Mouse (Mus musculus) limb, embryonic 14.5 days (tissue): Measurements from ENCODE around the gene Nrxn3. TPM values are rescaled to one million over a fixed set of nuclear protein-coding genes. Genes with fewer than 3 reads are reported as not detected.

Source experiments
- ATAC-seq: fragments of 200-750 bp; cut with Nextera tagmentation; 2 replicates; pipeline ENCODE4 v1.8.0; 2017; ENCODE audit warnings: low read depth, moderate number of reproducible peaks, moderate TSS enrichment; ENCODE audit not compliant: low FRiP score
- DNase-seq: peaks from one replicate; pipeline ENCODE4 v3.0.0-alpha.2; 2015; ENCODE audit warnings: low spot score
- H3K27ac ChIP-seq: fragments of 300-500 bp; sonication (generic); replicated peaks from 2 replicates; pipeline ENCODE4 v1.5.1; 2014; ENCODE audit warnings: low read depth, mild to moderate bottlenecking, low read length, moderate library complexity, mixed read lengths
- H3K27me3 ChIP-seq: fragments of 300-500 bp; sonication (generic); 2 replicates; pipeline ENCODE4 v1.6.1; 2014; ENCODE audit warnings: low read length, mixed read lengths; ENCODE audit not compliant: control insufficient read depth, insufficient read depth
- H3K36me3 ChIP-seq: fragments of 300-500 bp; sonication (generic); 2 replicates; pipeline ENCODE4 v1.6.1; 2014; ENCODE audit warnings: mild to moderate bottlenecking, low read length, moderate library complexity, mixed read lengths; ENCODE audit not compliant: control insufficient read depth, insufficient read depth
- H3K4me1 ChIP-seq: fragments of 300-500 bp; sonication (generic); 2 replicates; pipeline ENCODE4 v1.6.1; 2014; ENCODE audit warnings: antibody characterized with exemption, low read length, mixed read lengths; ENCODE audit not compliant: control insufficient read depth, insufficient read depth
- H3K4me2 ChIP-seq: fragments of 300-500 bp; sonication (generic); replicated peaks from 2 replicates; pipeline ENCODE4 v1.6.1; 2014; ENCODE audit warnings: low read depth, mild to moderate bottlenecking, low read length, moderate library complexity; ENCODE audit not compliant: severe bottlenecking
- H3K4me3 ChIP-seq: fragments of 300-500 bp; sonication (generic); replicated peaks from 2 replicates; pipeline ENCODE4 v1.5.1; 2014; ENCODE audit warnings: low read length
- H3K9ac ChIP-seq: fragments of 300-500 bp; sonication (generic); 2 replicates; pipeline ENCODE4 v1.6.1; 2014; ENCODE audit warnings: mild to moderate bottlenecking, low read depth, low read length, moderate library complexity; ENCODE audit not compliant: severe bottlenecking
- H3K9me3 ChIP-seq: fragments of 300-500 bp; sonication (generic); 2 replicates; pipeline ENCODE4 v1.6.1; 2016; ENCODE audit warnings: low read length; ENCODE audit not compliant: control insufficient read depth
- POLR2A ChIP-seq: fragments of 200-500 bp; IDR thresholded peaks from 2 replicates; pipeline ENCODE4 v1.8.0; 2012; ENCODE audit warnings: inconsistent platforms, mild to moderate bottlenecking, moderate library complexity, borderline replicate concordance; ENCODE audit not compliant: insufficient read depth, insufficient read length; ENCODE audit errors: extremely low read depth
- WGBS: fragments of 180-500 bp; shearing (Covaris S2); extraction: QIAGEN DNeasy Blood & Tissue Kit; methylation state at CpG from one replicate; pipeline ENCODE4 v1.1.7; 2014; 5-methylcytosine and 5-hydroxymethylcytosine counted together
- polyA plus RNA-seq, 2 experiments: library from polyadenylated mRNA; depleted of rRNA in 1 of 2; stranded (reverse) in 1 of 2; unstranded in 1 of 2; fragments of >200 nt; fragmentation: Nextera tagmentation in 1 of 2; extraction: Ambion mirVana in 1 of 2; gene quantifications; 2 replicates each; pipeline versions ENCODE4 v1.2.1 to v1.2.3; 2012 to 2014

Nrxn3 gene
- polyA plus RNA-seq, 2 experiments: 0.74 to 1.4 TPM

GRCm38 (mm10) chr12:90062219-90062618, 1339.5 kb downstream of the Nrxn3 start:
- Histone ChIP-seq H3K27me3 (no peaks in the 10 kb centered on the region), H3K36me3 (no peaks in the 10 kb centered on the region), H3K9ac (no peak overlapping the region), H3K27ac (no peak overlapping the region), H3K4me3 (no peak overlapping the region), H3K4me2 (no peak overlapping the region), H3K4me1 (no peaks in the 10 kb centered on the region), H3K9me3 (no peaks in the 10 kb centered on the region)
- DNase-seq (no peak), ATAC-seq (no peak)
- WGBS: 76% methylated on average over 5 of the region's 5 CpGs
- no peak for TF ChIP-seq POLR2A

GRCm38 (mm10) chr12:90063443-90063842, 1340.8 kb downstream of the Nrxn3 start:
- Histone ChIP-seq H3K9ac (no peak overlapping the region), H3K36me3 (no peaks in the 10 kb centered on the region), H3K4me1 (no peaks in the 10 kb centered on the region), H3K9me3 (no peaks in the 10 kb centered on the region), H3K4me2 (no peak overlapping the region), H3K27ac (no peak overlapping the region), H3K4me3 (no peak overlapping the region), H3K27me3 (no peaks in the 10 kb centered on the region)
- no peak for DNase-seq
- WGBS: 88% methylated on average over 2 of the region's 2 CpGs
- no peak for ATAC-seq
- no peak for TF ChIP-seq POLR2A

DNA sequence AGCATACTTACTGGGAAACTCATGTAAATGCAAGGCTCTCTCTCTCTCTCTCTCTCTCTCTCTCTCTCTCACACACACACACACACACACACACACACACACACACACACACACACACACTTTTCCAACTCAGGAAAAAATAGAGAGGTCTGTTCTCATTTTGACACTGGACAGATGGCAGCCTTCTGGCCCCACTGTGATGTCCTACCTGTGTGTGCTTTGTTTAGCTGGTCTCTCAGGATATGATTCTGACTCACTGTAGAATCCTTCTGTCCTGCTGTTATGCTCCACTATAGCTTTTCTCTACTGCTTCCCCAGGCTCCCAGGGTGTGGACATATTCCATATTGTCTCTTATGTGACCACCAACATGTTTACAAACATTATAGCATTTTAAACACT, 1363.2 kb downstream of the Nrxn3 start:
- Histone ChIP-seq H3K9ac (no peak overlapping the region), H3K27ac (no peak overlapping the region), H3K4me1 (no peaks in the 10 kb centered on the region), H3K27me3 (no peaks in the 10 kb centered on the region), H3K9me3 (no peaks in the 10 kb centered on the region), H3K36me3 (no peaks in the 10 kb centered on the region), H3K4me2 (no peak overlapping the region), H3K4me3 (no peak overlapping the region)
- DNase-seq: no peak
- ATAC-seq: no peak
- TF ChIP-seq POLR2A: no peak

DNA sequence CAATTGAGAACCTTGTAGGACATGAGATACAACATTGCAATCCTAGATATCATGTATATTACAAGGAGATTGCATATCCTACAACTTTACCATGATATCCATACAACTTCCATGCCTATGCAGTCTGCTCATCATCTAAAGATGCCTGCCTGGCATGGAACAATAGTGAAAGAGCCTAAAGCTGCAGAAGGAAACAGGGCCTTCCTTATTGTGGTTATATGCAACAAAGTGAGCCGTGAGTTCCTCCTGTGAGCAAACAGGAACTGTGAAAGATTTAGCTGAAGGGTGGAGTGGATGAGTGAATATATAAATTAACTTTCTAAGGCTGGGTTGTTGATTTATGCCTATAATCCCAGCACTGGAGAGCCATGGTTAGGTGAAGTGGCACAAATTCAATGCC, 1373.1 kb downstream of the Nrxn3 start:
- H3K36me3 ChIP-seq: no peaks in the 10 kb centered on the region
- H3K9ac ChIP-seq: no peak overlapping the region
- TF ChIP-seq POLR2A: no peak
- ATAC-seq (no peak), DNase-seq (no peak)
- WGBS: 73% methylated on average over 1 of the region's 1 CpGs
- no peak overlapping the region for H3K27ac ChIP-seq
- H3K4me1 ChIP-seq: no peaks in the 10 kb centered on the region
- H3K27me3 ChIP-seq: no peaks in the 10 kb centered on the region
- H3K9me3 ChIP-seq: no peaks in the 10 kb centered on the region
- H3K4me3 ChIP-seq: no peak overlapping the region
- no peak overlapping the region for H3K4me2 ChIP-seq

GRCm38 (mm10) chr12:90113351-90113791, 1390.7 kb downstream of the Nrxn3 start:
- no peak for DNase-seq
- H3K4me1 ChIP-seq: no peaks in the 10 kb centered on the region

More at GRCm38 (mm10) chr12:90113351-90113791, 1390.7 kb downstream of the Nrxn3 start:
- H3K4me2 ChIP-seq: no peak overlapping the region
- H3K36me3 ChIP-seq: no peaks in the 10 kb centered on the region
- no peaks in the 10 kb centered on the region for H3K27me3 ChIP-seq
- TF ChIP-seq POLR2A: no peak
- H3K9ac ChIP-seq: no peak overlapping the region
- no peak overlapping the region for H3K27ac ChIP-seq
- no peaks in the 10 kb centered on the region for H3K9me3 ChIP-seq
- no peak for ATAC-seq
- no peak overlapping the region for H3K4me3 ChIP-seq
